Mouse (Mus musculus): ENCODE measurements around the gene Iba57.
"Not testable (repeated sequence)": the region's sequence is repeated elsewhere in the genome, so short reads cannot be mapped to it uniquely, and the experiment has no call there.

The Iba57 gene

DNA sequence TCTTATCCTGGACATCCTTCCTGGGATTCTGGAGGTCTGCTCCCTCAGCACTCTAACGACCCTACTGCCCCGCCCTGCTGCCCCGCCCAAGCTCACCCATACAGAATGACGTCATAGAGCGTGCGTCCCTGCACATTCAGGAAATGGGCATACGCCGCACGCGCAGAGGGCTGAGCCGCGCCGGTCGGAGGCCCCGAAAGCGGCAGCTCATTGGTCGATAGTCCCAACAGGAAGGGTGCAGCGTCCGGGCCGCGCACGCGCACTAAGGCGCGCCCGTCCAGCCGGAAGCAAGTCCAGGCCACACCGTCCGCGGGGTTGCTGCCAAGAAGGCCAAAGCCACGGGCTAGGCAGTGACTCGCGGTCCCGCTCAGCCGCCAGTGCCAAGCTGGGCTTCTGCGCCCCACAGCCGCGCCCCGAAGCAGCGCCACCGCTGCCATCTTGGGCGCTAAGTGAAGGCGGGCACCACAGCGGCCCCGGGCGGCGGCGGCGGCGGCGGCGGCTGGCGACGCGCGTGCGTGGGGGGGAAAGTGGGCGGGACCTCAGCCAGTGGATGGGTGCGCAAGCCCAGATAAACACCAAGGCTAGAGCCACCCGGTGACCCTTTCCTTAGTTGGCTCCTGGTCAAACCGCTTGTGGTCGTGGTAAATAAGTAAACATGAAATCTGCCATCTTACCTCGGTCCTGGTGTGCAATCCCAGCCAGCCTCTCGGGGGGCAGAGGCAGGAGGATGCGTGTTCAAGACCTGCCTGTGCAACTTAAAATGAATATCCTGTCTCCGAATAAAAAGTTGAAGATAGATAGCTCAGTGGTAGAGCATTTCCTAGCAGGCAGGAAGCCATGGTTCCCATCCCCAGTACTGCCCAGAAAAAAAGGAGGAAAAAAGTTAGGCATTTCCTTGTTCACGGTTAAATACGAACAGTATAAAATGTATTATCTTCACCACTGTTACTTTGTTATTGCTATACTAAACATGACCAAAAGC is at the start of gene Iba57:
Iba57 (minus strand) TSS at position 485 of the 982 bp plus-strand sequence.
- peak; percentile 87 to 97 for DNase-seq (ENCODE audit: low spot score in 2 of 2)

DNA sequence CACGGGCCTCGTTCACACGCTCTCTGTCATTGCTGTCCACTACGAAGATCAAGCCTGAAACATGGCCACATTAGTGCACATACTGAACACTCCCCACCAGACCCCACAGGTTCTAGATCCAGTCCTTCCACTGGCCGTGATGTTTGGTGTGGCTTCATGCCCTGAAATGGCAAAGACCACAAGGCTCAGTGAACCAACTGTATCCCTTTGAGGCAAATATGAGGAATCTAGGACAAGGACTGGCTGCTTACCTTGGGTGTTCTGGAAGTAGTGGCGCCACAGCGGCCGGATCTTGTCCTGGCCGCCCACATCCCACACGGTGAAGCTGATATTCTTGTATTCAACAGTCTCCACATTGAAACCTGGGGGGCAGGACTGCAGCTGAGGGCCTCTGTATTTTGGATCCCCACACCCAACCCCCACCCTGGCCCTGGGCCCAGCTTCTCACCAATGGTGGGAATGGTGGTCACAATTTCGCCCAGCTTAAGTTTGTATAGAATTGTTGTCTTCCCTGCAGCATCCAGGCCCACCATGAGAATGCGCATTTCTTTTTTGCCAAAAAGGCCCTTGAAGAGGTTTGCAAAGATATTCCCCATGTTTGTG is 49.5 kb upstream of the Iba57 start:
- no peak for DNase-seq (ENCODE audit: low spot score in 2 of 2)

DNA sequence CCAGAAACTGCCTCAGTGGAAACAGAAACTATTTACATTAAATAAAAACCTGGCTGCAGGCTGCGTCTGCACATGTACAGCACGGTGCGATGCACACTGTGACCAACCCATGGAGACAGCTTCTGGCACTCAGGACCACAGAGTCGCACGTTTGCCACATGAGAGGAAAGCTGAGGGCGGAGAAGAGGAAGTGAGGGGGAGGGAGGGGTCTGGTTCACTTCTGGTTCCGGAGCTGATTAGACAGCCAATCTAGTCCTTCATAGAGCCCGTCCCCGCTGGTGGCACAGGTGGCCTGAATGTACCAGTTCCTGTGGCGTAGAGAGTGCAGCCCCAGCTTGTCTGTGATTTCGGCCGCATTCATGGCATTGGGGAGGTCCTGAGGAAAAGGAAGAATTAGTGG is 48.8 kb upstream of the Iba57 start:
- not testable (repeated sequence) for DNase-seq (ENCODE audit: low spot score in 2 of 2)

DNA sequence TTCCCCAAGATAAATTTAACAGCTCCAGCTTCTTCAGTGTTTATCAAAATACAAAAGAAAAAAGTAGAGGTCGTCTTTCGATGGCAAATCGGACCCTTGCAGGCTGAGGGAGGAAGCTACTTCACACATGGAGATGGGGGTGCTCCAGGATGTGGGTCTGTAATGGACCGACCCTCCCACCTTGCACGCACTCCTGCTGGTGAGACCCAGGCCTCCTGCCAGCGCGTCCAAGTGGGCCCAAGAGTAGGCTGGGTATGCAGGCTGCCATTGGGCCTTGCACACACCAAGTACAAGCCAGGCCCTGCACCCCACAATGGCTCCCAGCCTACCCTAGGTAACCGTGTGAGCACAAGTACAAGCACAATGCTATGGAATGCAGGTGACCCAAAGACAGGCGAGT is 48.0 kb upstream of the Iba57 start:
- not testable (repeated sequence) for DNase-seq (ENCODE audit: low spot score in 2 of 2)

DNA sequence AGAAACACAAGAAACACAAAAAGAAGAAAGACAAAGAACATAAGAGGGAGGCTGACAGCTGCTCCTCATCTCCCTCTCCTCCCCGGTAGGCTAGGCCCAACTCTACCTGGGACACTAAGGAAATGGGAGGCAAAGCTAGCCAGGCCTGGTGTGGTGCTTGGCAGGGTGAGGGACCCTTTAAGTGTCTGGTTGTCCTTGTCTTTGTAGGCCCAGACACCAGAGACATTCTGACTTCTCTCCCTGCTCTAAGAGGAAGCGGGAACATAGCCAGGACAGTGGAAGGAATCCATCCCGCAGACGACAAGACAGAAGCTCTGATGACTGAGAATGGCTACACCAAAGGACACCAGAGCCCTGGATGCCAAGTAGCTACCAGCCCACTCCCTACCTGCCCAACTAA is 46.5 kb upstream of the Iba57 start:
- DNase-seq (ENCODE audit: low spot score in 2 of 2), result no peak

DNA sequence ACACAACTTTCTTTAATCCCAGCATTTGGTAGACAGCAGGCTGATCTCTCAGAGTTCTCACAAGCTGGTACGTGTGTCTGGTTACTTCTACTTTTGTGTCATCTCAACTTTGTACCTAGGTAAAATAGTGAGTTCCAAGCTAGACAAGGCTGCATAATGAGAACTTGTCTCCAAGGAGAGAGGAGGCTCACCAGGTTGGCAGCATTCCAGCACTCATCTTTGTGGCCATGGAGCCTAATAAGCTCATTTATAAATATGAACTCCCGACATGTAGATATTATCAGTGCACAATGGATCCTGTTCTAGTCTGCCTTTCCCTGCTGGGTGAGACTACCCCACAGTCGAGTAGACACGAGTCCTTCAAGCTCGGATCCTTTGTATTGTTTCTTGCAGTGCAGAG is 46.0 kb upstream of the Iba57 start:
- no peak for DNase-seq (ENCODE audit: low spot score in 2 of 2)

DNA sequence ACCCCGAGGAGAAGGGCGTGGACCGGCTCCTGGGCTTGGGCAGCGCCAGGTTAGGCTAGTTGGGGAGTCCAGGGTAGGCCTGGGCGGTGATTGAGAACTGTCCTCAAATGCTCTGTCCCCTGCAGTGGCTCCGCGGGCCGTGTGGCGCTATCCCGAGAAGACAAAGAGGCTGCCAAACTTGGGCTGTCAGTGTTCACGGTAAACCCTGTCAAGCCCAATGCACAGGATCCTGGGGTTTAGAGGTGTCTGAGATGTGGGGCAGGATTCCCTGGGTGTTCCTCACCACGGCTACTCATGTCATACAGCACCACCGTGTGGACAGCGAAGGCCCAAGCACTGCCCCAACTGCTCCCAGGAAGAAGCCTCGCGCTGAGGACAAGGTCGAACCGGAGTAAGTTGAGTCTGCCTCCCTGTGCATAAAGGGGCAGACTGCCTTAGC is 45.5 kb upstream of the Iba57 start:
- DNase-seq (ENCODE audit: low spot score in 2 of 2), result peak in 1 of 2 experiments; percentile 63

DNA sequence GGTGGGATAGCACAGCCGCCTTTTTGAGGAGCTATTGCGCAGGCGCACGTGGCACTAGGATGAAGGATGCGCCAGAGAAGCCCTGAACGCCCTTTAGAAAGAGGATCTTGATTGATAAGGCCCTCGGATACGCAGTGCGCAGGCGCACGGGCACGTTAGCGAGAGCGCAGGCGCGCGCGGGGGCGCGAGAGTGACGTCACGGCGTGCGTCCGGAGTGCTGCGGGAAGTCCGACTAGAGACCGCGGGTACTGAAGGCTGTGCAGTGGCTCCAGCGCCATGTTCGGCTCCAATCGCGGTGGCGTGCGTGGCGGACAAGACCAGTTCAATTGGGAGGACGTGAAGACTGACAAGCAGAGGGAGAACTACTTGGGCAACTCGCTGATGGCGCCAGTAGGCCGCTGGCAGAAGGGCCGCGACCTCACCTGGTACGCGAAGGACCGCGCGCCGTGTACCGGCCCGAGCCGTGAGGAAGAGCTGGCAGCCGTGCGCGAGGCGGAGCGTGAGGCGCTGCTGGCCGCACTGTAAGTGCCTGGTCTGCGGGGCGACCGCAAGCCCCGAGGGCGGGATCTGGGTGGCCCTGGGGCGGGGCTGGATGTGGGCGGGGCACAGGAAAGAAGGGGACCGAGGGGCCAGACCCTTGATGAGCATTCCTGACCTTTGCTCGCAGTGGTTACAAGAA is 44.8 kb upstream of the Iba57 start, which contains the start of gene 2310033P09Rik:
2310033P09Rik (plus strand) TSS at position 169 of the 679 bp plus-strand sequence.
- peak; percentile 89 to 94 for DNase-seq (ENCODE audit: low spot score in 2 of 2)

DNA sequence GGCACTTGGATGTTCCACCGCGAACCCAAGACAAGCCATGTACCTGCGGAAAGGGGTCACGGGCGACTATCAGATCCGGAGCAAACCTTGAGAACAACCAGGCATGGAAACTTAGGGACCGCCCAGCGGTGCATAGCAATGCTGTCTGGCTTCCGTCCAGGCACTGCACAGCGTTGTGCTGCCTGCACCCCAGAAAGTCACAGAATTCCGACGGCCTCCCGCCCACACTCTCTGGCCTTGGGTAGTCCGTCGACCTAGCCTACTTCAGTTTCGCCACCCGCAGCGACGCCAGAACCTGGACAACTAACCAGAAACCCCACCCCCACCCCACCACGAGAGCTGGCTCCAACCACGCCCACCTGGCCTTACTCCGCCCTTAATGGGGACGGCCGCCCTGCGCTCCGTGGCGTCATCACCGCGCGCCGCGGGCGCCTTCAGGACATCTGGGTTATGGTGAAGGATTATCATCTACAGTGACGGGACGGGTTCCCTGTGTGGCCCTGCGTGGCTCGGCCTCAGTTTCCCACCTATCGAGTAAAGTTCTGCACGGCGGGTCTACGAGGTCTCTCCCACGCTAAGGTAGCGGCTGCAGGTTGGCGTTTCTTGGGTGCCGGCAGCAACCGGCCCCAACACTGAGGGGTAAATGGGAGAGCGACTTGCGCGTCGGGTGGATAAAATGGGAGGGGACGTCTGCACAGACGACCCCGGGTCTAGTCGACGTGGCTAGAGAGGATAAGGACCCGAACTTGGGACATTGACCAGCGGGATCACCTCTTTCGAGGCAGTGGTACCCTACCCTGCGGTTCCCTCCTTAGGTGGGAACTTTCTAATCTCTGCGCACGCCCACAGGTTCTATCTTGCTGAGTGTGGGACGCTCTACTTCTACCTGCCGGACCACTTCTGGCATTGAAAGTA is 38.8 kb upstream of the Iba57 start, which contains the start of gene Mrpl55:
Mrpl55 (plus strand) TSS at position 406 of the 915 bp plus-strand sequence.
- DNase-seq (ENCODE audit: low spot score in 2 of 2), result peak; percentile 84 to 93

DNA sequence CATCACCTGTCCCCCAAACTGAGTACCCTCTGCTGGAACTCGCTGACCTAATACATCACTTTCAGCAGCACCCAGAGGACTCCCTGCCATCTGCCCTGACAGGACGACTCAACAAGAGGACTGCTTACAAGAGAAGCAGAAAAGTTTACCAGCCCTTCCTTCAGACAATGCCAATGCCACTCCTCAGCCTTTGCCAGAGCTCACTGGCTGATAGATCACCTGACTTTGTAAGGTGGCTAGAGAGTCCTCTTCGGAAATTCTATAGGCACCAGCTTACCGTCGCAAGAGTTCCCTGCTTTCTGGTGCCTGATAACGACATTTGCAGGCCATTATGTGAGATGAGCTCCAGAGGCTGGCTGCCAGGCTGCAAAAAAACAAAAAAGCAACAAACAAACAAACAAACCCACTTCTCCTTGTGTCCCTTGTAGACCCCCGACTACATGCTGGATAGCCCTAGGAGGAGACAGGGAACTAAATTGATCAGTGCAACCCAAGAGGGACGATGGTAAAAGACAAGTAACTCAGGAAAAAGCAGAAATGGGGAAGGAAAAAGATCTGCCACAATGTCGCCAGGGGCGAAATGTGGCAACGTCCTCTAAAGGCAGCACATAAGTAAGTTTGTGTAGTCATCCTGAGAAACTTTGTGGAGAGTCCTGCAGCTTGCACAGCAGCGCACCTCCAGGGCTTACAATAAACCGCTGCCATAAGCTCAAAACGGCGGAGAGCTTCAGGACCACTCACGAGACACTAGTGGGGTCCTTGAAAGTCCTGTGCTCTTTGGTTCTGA is 37.9 kb upstream of the Iba57 start:
- no peak for DNase-seq (ENCODE audit: low spot score in 2 of 2)

DNA sequence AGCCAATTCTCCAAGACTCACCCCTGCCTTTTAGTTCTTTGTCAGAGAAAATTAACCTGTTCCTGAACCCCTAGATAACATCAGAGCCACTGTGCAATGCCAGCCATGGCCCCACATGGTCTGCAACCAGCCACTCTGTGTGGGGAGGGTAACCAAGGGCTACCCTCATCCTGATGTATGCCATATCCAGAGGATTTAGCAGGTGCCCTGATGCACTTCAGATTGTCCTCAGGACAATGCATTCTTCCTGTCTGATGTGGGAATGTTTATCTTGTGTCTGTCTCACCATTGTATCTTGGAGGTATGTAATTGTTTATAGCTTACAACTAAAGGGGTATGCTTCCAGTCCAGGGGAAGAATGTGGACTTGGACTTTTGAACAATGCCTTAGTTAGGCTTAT is 32.7 kb upstream of the Iba57 start:
- no peak for DNase-seq (ENCODE audit: low spot score in 2 of 2)

DNA sequence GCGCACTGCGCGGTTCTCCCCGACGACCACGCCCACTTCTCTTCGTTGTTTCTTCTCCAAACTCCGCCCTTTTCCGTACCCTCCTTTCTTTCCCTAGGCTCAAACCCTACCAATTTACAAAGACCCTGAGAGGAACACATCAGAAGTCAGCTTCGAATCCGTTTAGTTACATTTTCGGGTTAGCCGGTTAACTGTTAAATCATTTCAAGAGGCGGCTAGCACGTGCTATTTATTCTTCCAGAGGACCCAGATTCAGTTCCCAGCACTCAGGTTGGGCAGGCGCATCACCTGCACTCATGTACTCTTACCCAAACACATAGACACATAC is 28.5 kb upstream of the Iba57 start, which contains the start of gene Guk1:
Guk1 (minus strand) TSS at position 154 of the 328 bp plus-strand sequence.
- DNase-seq (ENCODE audit: low spot score in 2 of 2), result no peak

DNA sequence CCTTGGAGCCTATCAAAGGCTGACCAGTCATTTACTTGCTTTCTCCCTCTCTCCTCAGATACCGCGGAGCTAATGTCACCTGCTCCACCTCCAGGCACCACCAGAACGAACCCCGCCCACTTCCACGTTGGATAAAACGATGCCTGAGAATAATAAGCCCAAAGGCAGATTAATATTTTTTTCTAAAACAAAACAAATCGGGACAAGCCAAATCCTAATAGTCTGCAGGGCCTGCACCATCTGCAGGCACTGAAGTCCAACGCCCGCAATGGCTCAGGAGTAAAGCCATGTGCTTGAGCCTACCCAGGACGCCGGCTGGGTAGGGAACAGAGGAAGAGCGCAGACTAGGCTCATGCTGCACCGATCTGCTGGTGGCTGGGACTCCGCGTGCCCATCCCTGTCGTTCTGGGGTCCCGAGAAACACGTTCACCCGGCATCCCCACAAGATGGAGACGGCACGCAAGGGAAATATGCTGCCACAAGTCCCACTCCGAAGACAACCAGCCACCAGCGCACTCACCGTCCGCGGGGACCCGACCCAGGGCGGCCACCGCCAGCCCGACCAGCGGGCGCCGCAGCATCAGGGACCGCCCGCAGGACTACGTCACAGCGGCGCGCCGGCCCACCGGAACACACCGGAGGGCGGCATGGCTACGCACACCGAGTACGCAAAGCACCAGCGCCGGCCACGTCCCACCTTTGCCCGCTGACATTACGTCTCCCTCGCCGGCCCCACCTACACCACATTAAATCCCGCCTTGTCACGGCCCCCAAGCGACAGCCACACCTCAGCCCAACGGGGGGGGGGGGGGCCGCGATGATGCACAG is 27.9 kb upstream of the Iba57 start:
- peak; percentile 71 to 79 for DNase-seq (ENCODE audit: low spot score in 2 of 2)

DNA sequence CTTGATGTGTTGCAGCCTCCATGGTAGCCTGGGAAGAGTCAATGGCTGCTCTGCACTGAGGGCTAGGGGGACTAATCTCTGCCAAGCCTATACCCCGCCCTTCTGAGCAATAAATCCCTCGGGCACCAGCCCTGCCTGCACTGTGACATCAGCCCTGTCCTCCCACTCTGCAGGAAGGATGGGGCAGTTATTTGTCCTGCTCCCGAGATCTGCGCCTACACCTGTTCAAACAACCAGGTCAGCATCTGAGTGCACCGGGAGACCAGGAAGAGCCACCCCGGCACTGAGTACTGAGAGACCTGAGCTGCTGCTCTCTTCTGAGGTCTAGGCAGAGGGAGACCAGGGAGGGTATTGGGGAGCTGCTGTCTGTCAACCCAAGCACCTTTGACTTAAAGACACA is 24.2 kb upstream of the Iba57 start:
- DNase-seq (ENCODE audit: low spot score in 2 of 2), result no peak

DNA sequence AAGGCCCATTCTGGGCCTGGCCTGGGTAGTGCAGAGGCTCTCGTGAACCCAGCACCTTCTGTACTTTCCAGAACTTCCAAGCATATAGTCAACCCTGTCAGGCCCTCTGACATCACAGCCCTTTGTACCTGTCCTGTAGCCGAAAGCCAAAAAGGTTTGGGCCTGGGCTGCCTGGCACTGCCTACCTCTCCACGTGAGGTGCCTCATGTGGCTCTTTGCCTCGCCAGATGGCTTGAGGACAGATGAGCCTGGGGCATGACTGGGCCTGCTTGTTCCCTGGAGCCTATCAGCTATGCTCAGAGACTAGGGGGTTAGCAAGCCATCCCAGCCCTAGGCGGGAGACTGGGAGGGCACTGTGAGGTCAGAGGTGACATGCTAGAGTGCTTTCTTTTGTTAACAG is 22.0 kb upstream of the Iba57 start:
- no peak for DNase-seq (ENCODE audit: low spot score in 2 of 2)

DNA sequence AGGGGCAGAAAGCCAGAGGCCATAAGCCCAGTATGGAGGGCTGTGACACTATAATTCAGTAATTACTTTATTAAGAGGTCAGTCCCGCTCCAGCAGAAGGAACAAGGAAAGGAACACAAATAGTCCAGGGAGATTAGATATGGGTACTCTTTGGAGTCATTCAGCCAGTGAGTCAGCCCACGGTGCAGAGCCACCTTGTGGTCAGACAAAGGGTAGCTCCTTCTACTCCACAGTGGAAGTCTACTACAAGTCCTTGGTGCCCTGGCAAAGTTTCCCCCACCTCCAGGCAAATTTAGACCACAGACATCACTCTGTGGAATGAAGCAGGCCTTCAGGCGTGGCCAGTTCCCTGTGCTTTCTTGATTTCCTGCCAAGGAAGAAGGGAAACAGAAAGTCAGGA is 20.3 kb upstream of the Iba57 start:
- DNase-seq (ENCODE audit: low spot score in 2 of 2), result peak in 1 of 2 experiments; percentile 53

DNA sequence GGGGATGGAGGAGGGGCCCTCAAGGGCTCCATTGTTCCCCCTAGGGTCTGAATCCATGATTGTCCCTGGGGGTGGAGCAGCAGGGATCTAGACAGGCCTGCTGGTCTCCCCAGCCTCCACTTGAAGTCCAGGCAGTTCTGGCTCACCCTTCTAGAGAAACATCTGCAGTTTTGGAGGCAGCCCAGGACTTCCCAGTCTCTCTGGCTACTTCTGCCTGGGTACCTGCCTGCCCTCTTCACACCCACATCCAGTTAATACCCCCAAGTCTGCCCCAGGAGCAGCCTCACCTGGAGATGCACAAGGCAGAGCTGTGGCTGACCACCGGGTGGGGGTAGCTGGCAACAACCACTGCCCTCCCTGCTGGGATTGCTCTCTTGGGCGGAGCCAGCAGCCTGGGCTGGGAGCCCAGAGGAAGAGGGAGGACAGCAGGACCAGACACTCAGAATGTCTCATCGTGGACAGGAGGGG is 19.4 kb upstream of the Iba57 start, which contains the start of gene Gjc2:
Gjc2 (minus strand) TSS at position 350 of the 468 bp plus-strand sequence.
- peak in 1 of 2 experiments; percentile 33 for DNase-seq (ENCODE audit: low spot score in 2 of 2)

DNA sequence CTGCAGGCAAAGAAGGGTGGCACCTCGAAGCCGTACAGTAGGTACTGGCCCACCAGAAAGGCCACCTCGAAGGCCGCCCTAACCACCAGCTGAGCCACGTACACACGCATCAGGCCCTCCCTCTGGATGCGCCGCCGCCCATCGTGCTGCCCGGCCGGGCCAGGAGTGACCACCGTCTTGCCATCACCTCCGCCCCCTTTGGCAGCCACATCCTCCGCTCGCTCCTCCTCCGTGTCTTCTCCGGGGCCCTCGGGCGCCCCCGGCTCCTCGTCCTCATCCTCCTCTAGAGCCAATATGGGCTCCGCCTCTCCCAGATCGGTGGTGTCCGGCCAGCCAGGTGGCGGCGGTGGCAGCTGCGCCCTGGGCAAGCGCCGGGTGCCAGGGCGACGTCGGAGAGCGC is 13.4 kb upstream of the Iba57 start:
- DNase-seq (ENCODE audit: low spot score in 2 of 2), result no peak

DNA sequence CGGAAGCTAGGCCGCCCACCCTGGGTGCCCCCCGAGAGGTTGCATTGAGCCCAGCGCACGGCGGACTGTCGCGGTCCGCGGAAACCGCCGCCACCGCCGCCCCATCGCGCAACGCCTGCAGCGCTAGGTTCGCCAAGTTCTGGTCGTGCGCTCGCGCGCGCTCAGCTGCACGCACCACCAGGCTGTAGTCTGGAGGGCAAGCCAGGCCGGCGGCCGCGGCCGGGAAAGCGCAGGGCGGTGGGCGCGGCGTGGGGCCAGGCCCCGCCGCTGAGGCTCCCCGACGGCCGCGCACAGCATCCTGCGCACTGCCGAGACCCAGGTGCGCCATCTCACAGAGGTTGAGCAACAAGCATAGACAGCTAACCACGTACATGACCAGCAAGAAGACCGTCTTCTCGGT is 12.9 kb upstream of the Iba57 start:
- DNase-seq (ENCODE audit: low spot score in 2 of 2), result no peak

All from cerebellum, postnatal 4 days (tissue).